Mouse (Mus musculus) lung, adult 18-20 months (tissue): ENCODE results near the gene Tcf7.

Experiments used
- DNase-seq, 2 experiments: peaks; one replicate each; pipeline ENCODE4 v3.0.0; 2022; ENCODE audit warnings: mixed read lengths in 2 of 2

Gene Tcf7

GRCm38 (mm10) chr11:52282774-52283595, at the start of gene Tcf7:
Gene Tcf7, minus strand, starts transcription at chr11:52283014.
- peak; percentile 61 to 67 for DNase-seq

- DNase-seq = no peak
Measured at GRCm38 (mm10) chr11:52327313-52327712, 44.5 kb upstream of the Tcf7 start.

- DNase-seq = no peak
Measured at GRCm38 (mm10) chr11:52324442-52325367, 41.9 kb upstream of the Tcf7 start.

GRCm38 (mm10) chr11:52321540-52321939, 38.7 kb upstream of the Tcf7 start:
- no peak for DNase-seq

- no peak for DNase-seq
Measured at GRCm38 (mm10) chr11:52320529-52320928, 37.7 kb upstream of the Tcf7 start.

GRCm38 (mm10) chr11:52319664-52320063, 36.9 kb upstream of the Tcf7 start:
- DNase-seq = no peak

GRCm38 (mm10) chr11:52318445-52318844, 35.6 kb upstream of the Tcf7 start:
- DNase-seq = peak; percentile 18 to 46

- no peak for DNase-seq
Measured at GRCm38 (mm10) chr11:52314102-52314793, 31.4 kb upstream of the Tcf7 start.

- DNase-seq = no peak
Measured at GRCm38 (mm10) chr11:52310709-52311108, 27.9 kb upstream of the Tcf7 start.

GRCm38 (mm10) chr11:52309487-52309886, 26.7 kb upstream of the Tcf7 start:
- no peak for DNase-seq

GRCm38 (mm10) chr11:52306431-52306830, 23.6 kb upstream of the Tcf7 start:
- DNase-seq = no peak

- DNase-seq = no peak
Measured at GRCm38 (mm10) chr11:52305266-52305665, 22.5 kb upstream of the Tcf7 start.

GRCm38 (mm10) chr11:52302668-52303067, 19.9 kb upstream of the Tcf7 start:
- DNase-seq = no peak

GRCm38 (mm10) chr11:52299687-52300086, 16.9 kb upstream of the Tcf7 start:
- no peak for DNase-seq

- no peak for DNase-seq
Measured at GRCm38 (mm10) chr11:52298955-52299354, 16.1 kb upstream of the Tcf7 start.

- peak; percentile 69 to 75 for DNase-seq
Measured at GRCm38 (mm10) chr11:52297352-52297751, 14.5 kb upstream of the Tcf7 start.

- DNase-seq = no peak
Measured at GRCm38 (mm10) chr11:52294103-52294502, 11.3 kb upstream of the Tcf7 start.

GRCm38 (mm10) chr11:52292894-52293293, 10.1 kb upstream of the Tcf7 start:
- no peak for DNase-seq

GRCm38 (mm10) chr11:52292346-52292745, 9.5 kb upstream of the Tcf7 start:
- DNase-seq = no peak

GRCm38 (mm10) chr11:52286958-52287305, 4.1 kb upstream of the Tcf7 start:
- DNase-seq = no peak

GRCm38 (mm10) chr11:52286301-52286957, 3.6 kb upstream of the Tcf7 start:
- no peak for DNase-seq
